Mouse (Mus musculus): ENCODE results near the gene Gm10203.
"Not testable (repeated sequence)": the region's sequence is repeated elsewhere in the genome, so short reads cannot be mapped to it uniquely, and the experiment has no call there.

Gene Gm10203

GRCm38 (mm10) chr6:149134391-149135150 lies 4.6 kb downstream of the Gm10203 start:
- no peak for DNase-seq (ENCODE audit: extremely low spot score)

GRCm38 (mm10) chr6:149135631-149136030 lies 5.7 kb downstream of the Gm10203 start:
- DNase-seq (ENCODE audit: extremely low spot score) = no peak

- DNase-seq (ENCODE audit: extremely low spot score) = no peak
These were observed 8.0 kb downstream of the Gm10203 start for GRCm38 (mm10) chr6:149137936-149138335.

- no peak for DNase-seq (ENCODE audit: extremely low spot score)
These were observed 9.0 kb downstream of the Gm10203 start for GRCm38 (mm10) chr6:149139011-149139410.

- DNase-seq (ENCODE audit: extremely low spot score) = no peak
These were observed 9.5 kb downstream of the Gm10203 start, which contains the start of gene Etfbkmt for GRCm38 (mm10) chr6:149139471-149139870. Gene Etfbkmt, plus strand, starts transcription at chr6:149139849.

GRCm38 (mm10) chr6:149141393-149142173 lies 11.6 kb downstream of the Gm10203 start:
- DNase-seq (ENCODE audit: extremely low spot score) = peak; percentile 90

- DNase-seq (ENCODE audit: extremely low spot score) = no peak
These were observed 15.2 kb downstream of the Gm10203 start for GRCm38 (mm10) chr6:149145143-149145542.

- no peak for DNase-seq (ENCODE audit: extremely low spot score)
These were observed 18.7 kb downstream of the Gm10203 start for GRCm38 (mm10) chr6:149148436-149149229.

GRCm38 (mm10) chr6:149152119-149152518 lies 22.1 kb downstream of the Gm10203 start:
- no peak for DNase-seq (ENCODE audit: extremely low spot score)

- DNase-seq (ENCODE audit: extremely low spot score) = no peak
These were observed 23.6 kb downstream of the Gm10203 start for GRCm38 (mm10) chr6:149153473-149154115.

- peak; percentile 56 for DNase-seq (ENCODE audit: extremely low spot score)
These were observed 24.4 kb downstream of the Gm10203 start for GRCm38 (mm10) chr6:149154116-149155030.

- no peak for DNase-seq (ENCODE audit: extremely low spot score)
These were observed 25.3 kb downstream of the Gm10203 start for GRCm38 (mm10) chr6:149155031-149155841.

GRCm38 (mm10) chr6:149167038-149167437 lies 37.1 kb downstream of the Gm10203 start:
- not testable (repeated sequence) for DNase-seq (ENCODE audit: extremely low spot score)

- no peak for DNase-seq (ENCODE audit: extremely low spot score)
These were observed 37.7 kb downstream of the Gm10203 start for GRCm38 (mm10) chr6:149167672-149168071.

GRCm38 (mm10) chr6:149168436-149168835 lies 38.5 kb downstream of the Gm10203 start:
- no peak for DNase-seq (ENCODE audit: extremely low spot score)

- DNase-seq (ENCODE audit: extremely low spot score) = not testable (repeated sequence)
These were observed 40.0 kb downstream of the Gm10203 start for GRCm38 (mm10) chr6:149169965-149170364.

- no peak for DNase-seq (ENCODE audit: extremely low spot score)
These were observed 44.1 kb downstream of the Gm10203 start for GRCm38 (mm10) chr6:149173831-149174625.

GRCm38 (mm10) chr6:149174932-149175570 lies 45.1 kb downstream of the Gm10203 start:
- DNase-seq (ENCODE audit: extremely low spot score) = no peak
